Mouse (Mus musculus): Measurements from ENCODE around the gene Sytl2.

The Sytl2 gene

GRCm38 (mm10) chr7:90312151-90312883 lies 10.3 kb downstream of the Sytl2 start:
- no peak for DNase-seq

GRCm38 (mm10) chr7:90313421-90313820 lies 11.4 kb downstream of the Sytl2 start:
- DNase-seq = no peak

- no peak for DNase-seq
These were observed 14.8 kb downstream of the Sytl2 start for GRCm38 (mm10) chr7:90316823-90317222.

- no peak for DNase-seq
These were observed 17.4 kb downstream of the Sytl2 start for GRCm38 (mm10) chr7:90319446-90319845.

- no peak for DNase-seq
These were observed 18.1 kb downstream of the Sytl2 start for GRCm38 (mm10) chr7:90320124-90320523.

GRCm38 (mm10) chr7:90325166-90325565 lies 23.1 kb downstream of the Sytl2 start:
- DNase-seq = no peak

- DNase-seq = no peak
These were observed 28.1 kb downstream of the Sytl2 start for GRCm38 (mm10) chr7:90330200-90330599.

GRCm38 (mm10) chr7:90332483-90333065 lies 30.5 kb downstream of the Sytl2 start:
- DNase-seq = no peak

GRCm38 (mm10) chr7:90334362-90334761 lies 32.3 kb downstream of the Sytl2 start:
- DNase-seq = no peak

- DNase-seq = no peak
These were observed 32.8 kb downstream of the Sytl2 start for GRCm38 (mm10) chr7:90334831-90335230.

GRCm38 (mm10) chr7:90335755-90336194 lies 33.7 kb downstream of the Sytl2 start:
- no peak for DNase-seq

- DNase-seq = no peak
These were observed 39.3 kb downstream of the Sytl2 start for GRCm38 (mm10) chr7:90341212-90341957.

GRCm38 (mm10) chr7:90344903-90345302 lies 42.9 kb downstream of the Sytl2 start:
- DNase-seq = no peak

- no peak for DNase-seq
These were observed 45.9 kb downstream of the Sytl2 start for GRCm38 (mm10) chr7:90347779-90348437.

- DNase-seq = no peak
These were observed 47.0 kb downstream of the Sytl2 start for GRCm38 (mm10) chr7:90349014-90349413.

- no peak for DNase-seq
These were observed 50.1 kb downstream of the Sytl2 start for GRCm38 (mm10) chr7:90352183-90352582.

GRCm38 (mm10) chr7:90353488-90354228 lies 51.6 kb downstream of the Sytl2 start:
- DNase-seq = no peak

- no peak for DNase-seq
These were observed 52.2 kb downstream of the Sytl2 start for GRCm38 (mm10) chr7:90354229-90354604.

GRCm38 (mm10) chr7:90355454-90355853 lies 53.4 kb downstream of the Sytl2 start:
- no peak for DNase-seq

- no peak for DNase-seq
These were observed 53.9 kb downstream of the Sytl2 start for GRCm38 (mm10) chr7:90355995-90356394.

GRCm38 (mm10) chr7:90362788-90363187 lies 60.7 kb downstream of the Sytl2 start:
- DNase-seq = no peak

- peak; percentile 50 to 56 for DNase-seq
These were observed 68.2 kb downstream of the Sytl2 start for GRCm38 (mm10) chr7:90370071-90370851.
